Comparison of ENCODE assay signal across 10 mouse cellular contexts in the genomic region with DNA sequence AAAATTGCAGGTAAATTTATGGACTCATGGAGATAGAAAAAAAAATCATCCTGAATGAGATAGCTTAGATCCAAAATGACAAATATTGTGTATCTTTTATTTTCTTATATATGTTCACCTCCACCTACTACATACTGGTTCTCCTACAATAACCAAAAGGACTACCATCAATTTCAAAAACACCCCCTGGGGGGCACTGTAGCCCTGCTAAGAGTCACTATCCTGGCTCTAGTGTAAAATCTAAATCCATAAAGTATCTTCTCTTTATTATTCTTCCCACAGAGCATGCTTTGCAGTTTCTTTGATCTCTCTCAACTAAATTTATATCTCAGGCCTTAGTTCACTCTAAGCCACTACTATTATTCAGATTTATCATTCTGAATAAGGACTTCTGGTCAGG.
A peak's percentile ranks its signal among the peaks of the same experiment; 100 is the strongest.
DNase-seq lines count a peak whose midpoint lies in the region; ATAC-seq and TF ChIP-seq lines count a peak whose summit lies in the region.
"Had no signal": no experiment of that assay in that cellular context is flagged by ENCODE, and none has a peak within 500 bp of the region (broad histone marks: within the 10 kb centered on the region; RNA-seq: fewer than 3 reads in every experiment).

No protein-coding gene starts in this region.

- DNase-seq in kidney, adult 2 months = peak; percentile 28
- DNase-seq in brain, adult 2 months (ENCODE audit: low read depth, low spot score) = peak; percentile 53
- peak; percentile 11 to 61 for DNase-seq in frontal cortex, postnatal 14 days (ENCODE audit: low spot score in 2 of 2)
- peak; percentile 48 for DNase-seq in layer of hippocampus, adult 9-11 months
- peak; percentile 39 for DNase-seq in neural tube, embryonic 11.5 days (ENCODE audit: low spot score)
- DNase-seq in thymus, adult 18-20 months = no peak
- DNase-seq in midbrain, embryonic 11.5 days (ENCODE audit: low spot score, missing footprints) = no peak

- no peak overlapping the region for H3K4me3 ChIP-seq in kidney, adult 2 months (ENCODE audit: insufficient read depth, low read depth, low read length)
- no peak overlapping the region for H3K4me3 ChIP-seq in kidney, embryonic 14.5 days (ENCODE audit: low read length)
- no peak overlapping the region for H3K4me3 ChIP-seq in neural tube, embryonic 11.5 days (ENCODE audit: low read depth, low read length)
- no peak overlapping the region for H3K4me3 ChIP-seq in midbrain, embryonic 11.5 days (ENCODE audit: low read depth, low read length)
- H3K4me3 ChIP-seq: hindbrain, embryonic 15.5 days; neural tube, embryonic 13.5 days had no signal

- ATAC-seq in kidney, embryonic 14.5 days (ENCODE audit: low FRiP score, low TSS enrichment) = no peak
- ATAC-seq in neural tube, embryonic 11.5 days (ENCODE audit: insufficient read depth, low FRiP score, low TSS enrichment) = no peak
- no peak for ATAC-seq in midbrain, embryonic 11.5 days (ENCODE audit: low FRiP score)

- TF ChIP-seq POLR2A in kidney, adult 2 months (IDR thresholded peaks at IDR 0.05; ENCODE audit: low read depth, low read length) = no peak

- no peaks in the 10 kb centered on the region for H3K9me3 ChIP-seq in kidney, embryonic 14.5 days (ENCODE audit: control insufficient read depth, low read length)
- H3K9me3 ChIP-seq in neural tube, embryonic 11.5 days (ENCODE audit: control insufficient read depth, low read length) = no peaks in the 10 kb centered on the region
- H3K9me3 ChIP-seq in midbrain, embryonic 11.5 days (ENCODE audit: control insufficient read depth, low read length) = no peaks in the 10 kb centered on the region
- H3K9me3 ChIP-seq: hindbrain, embryonic 15.5 days; neural tube, embryonic 13.5 days had no signal

- no peaks in the 10 kb centered on the region for H3K36me3 ChIP-seq in kidney, adult 2 months (ENCODE audit: control insufficient read depth, insufficient read depth, low read length)
- H3K36me3 ChIP-seq in kidney, embryonic 14.5 days (ENCODE audit: control insufficient read depth, insufficient read depth, low read length) = no peaks in the 10 kb centered on the region
- H3K36me3 ChIP-seq in neural tube, embryonic 11.5 days (ENCODE audit: control insufficient read depth, insufficient read depth, low read length) = no peaks in the 10 kb centered on the region
- H3K36me3 ChIP-seq in midbrain, embryonic 11.5 days (ENCODE audit: control insufficient read depth, insufficient read depth, low read length) = no peaks in the 10 kb centered on the region
- H3K36me3 ChIP-seq: hindbrain, embryonic 15.5 days; neural tube, embryonic 13.5 days had no signal

- no peak for TF ChIP-seq CTCF in kidney, adult 2 months (conservative IDR thresholded peaks at IDR 0.05; ENCODE audit: insufficient read depth, insufficient read length, low read depth, low read length)

- H3K4me1 ChIP-seq in kidney, adult 2 months (ENCODE audit: control insufficient read depth, insufficient read depth, low read length) = no peaks in the 10 kb centered on the region
- H3K4me1 ChIP-seq in kidney, embryonic 14.5 days (ENCODE audit: control insufficient read depth, insufficient read depth, low read length) = no peaks in the 10 kb centered on the region
- no peaks in the 10 kb centered on the region for H3K4me1 ChIP-seq in neural tube, embryonic 11.5 days (ENCODE audit: control insufficient read depth, insufficient read depth, low read length)
- H3K4me1 ChIP-seq in midbrain, embryonic 11.5 days (ENCODE audit: control insufficient read depth, insufficient read depth, low read length) = no peaks in the 10 kb centered on the region
- H3K4me1 ChIP-seq: hindbrain, embryonic 15.5 days; neural tube, embryonic 13.5 days had no signal

- H3K9ac ChIP-seq in kidney, embryonic 14.5 days (ENCODE audit: low read depth, low read length) = no peak overlapping the region
- H3K9ac ChIP-seq in neural tube, embryonic 11.5 days (ENCODE audit: low read length) = no peak overlapping the region
- H3K9ac ChIP-seq in midbrain, embryonic 11.5 days (ENCODE audit: low read length) = no peak overlapping the region
- H3K9ac ChIP-seq: hindbrain, embryonic 15.5 days; neural tube, embryonic 13.5 days had no signal

- H3K4me2 ChIP-seq in kidney, embryonic 14.5 days (replicated peaks; ENCODE audit: low read depth, low read length) = no peak overlapping the region
- no peak overlapping the region for H3K4me2 ChIP-seq in neural tube, embryonic 11.5 days (ENCODE audit: low read depth)
- no peak overlapping the region for H3K4me2 ChIP-seq in midbrain, embryonic 11.5 days
- H3K4me2 ChIP-seq: hindbrain, embryonic 15.5 days; neural tube, embryonic 13.5 days had no signal

- no peaks in the 10 kb centered on the region for H3K27me3 ChIP-seq in kidney, adult 2 months (replicated peaks; ENCODE audit: control insufficient read depth, insufficient read depth, low read length)
- H3K27me3 ChIP-seq in kidney, embryonic 14.5 days (ENCODE audit: control insufficient read depth, insufficient read depth, low read length) = no peaks in the 10 kb centered on the region
- H3K27me3 ChIP-seq in neural tube, embryonic 11.5 days (ENCODE audit: control insufficient read depth, insufficient read depth, low read length) = no peaks in the 10 kb centered on the region
- no peaks in the 10 kb centered on the region for H3K27me3 ChIP-seq in midbrain, embryonic 11.5 days (ENCODE audit: control insufficient read depth, insufficient read depth, low read length)
- H3K27me3 ChIP-seq: hindbrain, embryonic 15.5 days; neural tube, embryonic 13.5 days had no signal

- no peak overlapping the region for H3K27ac ChIP-seq in kidney, adult 2 months (ENCODE audit: insufficient read depth, low read depth, low read length)
- H3K27ac ChIP-seq in kidney, embryonic 14.5 days (ENCODE audit: low read depth, low read length) = no peak overlapping the region
- H3K27ac ChIP-seq in neural tube, embryonic 11.5 days (ENCODE audit: low read depth, low read length) = no peak overlapping the region
- no peak overlapping the region for H3K27ac ChIP-seq in midbrain, embryonic 11.5 days (ENCODE audit: low read depth, low read length)
- H3K27ac ChIP-seq: hindbrain, embryonic 15.5 days; neural tube, embryonic 13.5 days had no signal

Comparison
In these comparisons a context has a peak if more than half of its experiments do, and no peak if none do; other contexts are left out.
1. DNase-seq: peak in kidney, adult 2 months (single experiment), brain, adult 2 months (single experiment), frontal cortex, postnatal 14 days (2 of 2), layer of hippocampus, adult 9-11 months (single experiment) and neural tube, embryonic 11.5 days (single experiment); none in thymus, adult 18-20 months (0 of 2) and midbrain, embryonic 11.5 days (single experiment).